Mouse (Mus musculus): ENCODE data around the gene Rac1.

Gene Rac1

DNA sequence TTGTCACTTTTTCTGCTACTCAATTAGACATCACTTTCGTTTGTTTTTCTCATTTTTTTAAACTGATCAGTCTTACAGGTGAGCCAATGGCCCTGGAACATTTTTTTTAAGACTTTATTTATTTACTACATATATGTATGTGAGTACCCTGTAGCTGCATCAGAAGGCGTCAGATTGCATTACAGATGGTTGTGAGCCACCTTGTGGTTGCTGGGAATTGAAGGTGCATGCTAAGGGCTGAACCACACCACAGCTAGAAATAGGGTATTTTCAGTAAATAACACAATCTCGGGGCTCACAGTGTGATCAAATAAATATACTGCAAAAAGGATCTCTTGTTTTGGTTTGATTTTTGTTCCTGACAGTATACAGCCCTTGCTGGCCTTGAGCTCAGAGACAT lies 30.4 kb downstream of the Rac1 start:
- no peak for DNase-seq (ENCODE audit: low read depth, low spot score)

DNA sequence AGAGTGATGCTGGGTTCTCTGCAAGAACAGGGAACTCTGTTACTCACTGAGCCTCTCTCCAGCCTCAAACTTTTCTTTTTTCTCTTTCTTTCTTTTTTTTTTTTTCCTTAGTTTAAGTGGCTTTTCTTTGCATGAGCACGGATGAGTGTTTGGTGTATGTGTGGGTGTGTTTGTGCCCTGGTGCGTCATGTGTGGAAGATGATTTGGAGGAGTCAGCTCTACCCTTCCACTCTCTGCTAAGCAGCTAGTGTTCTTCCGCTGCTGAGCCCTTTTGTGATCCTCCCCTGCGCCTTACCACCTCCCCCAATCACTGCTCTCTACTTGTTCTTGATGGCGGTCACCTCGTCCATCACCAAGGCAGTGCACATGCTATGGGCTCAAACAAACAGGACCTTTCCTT lies 32.1 kb downstream of the Rac1 start:
- DNase-seq (ENCODE audit: low read depth, low spot score) = no peak

DNA sequence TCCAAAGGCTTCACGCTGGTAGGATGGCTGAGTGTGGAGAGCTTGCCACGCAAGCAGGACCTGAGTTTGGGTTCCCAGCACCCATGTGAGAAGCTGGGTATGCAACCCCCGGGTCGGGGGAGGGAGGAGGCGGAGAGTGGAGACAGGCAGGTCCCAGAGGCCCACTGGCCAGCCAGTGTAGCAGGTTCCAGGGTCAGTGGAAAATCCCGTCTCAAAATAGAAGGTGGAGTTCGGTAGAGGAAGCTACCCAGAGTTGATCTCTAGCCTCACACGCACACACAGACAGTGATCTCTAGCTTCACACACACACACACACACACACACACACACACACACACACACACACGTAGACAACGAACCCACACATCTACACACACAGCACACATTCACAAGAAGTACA lies 34.7 kb downstream of the Rac1 start:
- no peak for DNase-seq (ENCODE audit: low read depth, low spot score)

- no peak for DNase-seq (ENCODE audit: low read depth, low spot score)
These were observed 36.1 kb downstream of the Rac1 start for GRCm38 (mm10) chr5:143491736-143492135.

GRCm38 (mm10) chr5:143489749-143490342 lies 38.0 kb downstream of the Rac1 start:
- no peak for DNase-seq (ENCODE audit: low read depth, low spot score)

DNA sequence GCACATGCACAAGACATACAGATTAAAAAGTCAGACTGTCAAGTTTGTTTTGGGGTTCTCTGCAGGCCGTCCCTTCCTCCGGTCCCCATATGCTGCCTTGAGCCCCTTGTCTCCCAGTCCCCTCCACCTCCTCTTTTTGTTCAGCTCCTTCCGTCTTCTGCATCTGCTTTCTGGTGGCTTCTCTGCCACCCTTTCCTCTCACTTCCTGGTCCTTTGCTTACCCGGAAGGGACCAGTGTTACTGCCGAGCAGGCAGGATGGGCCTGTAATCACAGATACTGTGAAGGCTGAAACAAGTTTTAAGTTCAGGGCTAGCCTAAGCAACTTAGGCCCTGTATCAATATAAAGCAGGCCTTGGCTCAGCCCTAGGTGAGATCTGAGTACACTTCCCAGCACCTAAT lies 39.8 kb downstream of the Rac1 start:
- DNase-seq (ENCODE audit: low read depth, low spot score) = no peak

DNA sequence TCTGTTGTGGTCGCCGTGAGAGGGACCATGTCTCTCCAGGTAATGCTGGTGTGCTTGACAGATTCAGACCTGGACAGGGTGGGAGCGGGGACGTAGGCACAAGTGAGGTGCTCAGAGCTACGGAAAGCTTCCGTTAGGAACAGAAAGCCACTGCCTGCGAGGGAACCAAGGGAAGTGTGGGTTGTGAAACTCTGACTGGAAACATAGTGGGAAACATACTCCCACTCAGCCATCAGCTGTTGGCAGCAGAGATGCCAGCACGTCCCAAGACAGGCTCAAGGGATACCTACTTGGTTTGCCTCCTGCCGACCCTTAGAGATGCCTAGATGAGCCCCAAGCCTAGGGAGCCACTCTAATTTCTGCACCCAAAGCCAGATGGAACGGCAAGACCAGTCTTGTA lies 40.6 kb downstream of the Rac1 start:
- no peak for DNase-seq (ENCODE audit: low read depth, low spot score)

DNA sequence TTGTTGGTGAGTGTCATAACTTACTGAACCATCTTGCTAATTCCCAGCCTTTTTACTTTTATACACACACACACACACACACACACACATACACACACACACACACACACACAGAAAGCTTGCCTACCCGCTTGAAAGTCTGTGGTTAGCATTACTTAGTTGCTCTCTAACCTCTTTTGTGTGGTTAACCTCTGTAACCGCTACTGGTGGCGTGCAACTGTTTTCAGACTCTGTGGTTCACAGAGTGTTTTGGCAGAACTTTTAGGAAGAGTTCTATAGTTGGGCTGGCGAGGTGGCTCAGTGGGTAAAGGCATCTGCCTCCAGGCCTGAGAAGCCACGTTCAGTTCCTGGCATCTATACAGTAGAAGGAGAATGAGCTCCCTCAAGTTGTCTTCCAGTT lies 42.9 kb downstream of the Rac1 start:
- no peak for DNase-seq (ENCODE audit: low read depth, low spot score)

DNA sequence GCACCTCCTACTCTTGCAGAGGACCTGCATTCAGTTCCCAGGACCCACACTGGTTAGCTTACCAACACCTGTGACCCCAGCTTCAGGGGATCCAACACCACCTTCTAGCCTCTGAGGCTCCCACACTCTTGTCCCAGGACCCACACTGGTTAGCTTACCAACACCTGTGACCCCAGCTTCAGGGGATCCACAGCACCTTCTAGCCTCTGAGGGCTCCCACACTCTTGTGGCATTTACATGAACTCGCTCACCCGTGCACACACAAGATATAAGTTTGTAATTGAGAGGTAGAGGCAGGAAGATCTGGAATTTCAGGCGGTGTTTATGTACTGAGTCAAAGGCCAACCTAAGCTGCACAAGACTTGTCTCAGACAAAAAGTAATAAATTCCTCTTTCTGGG lies 49.9 kb downstream of the Rac1 start:
- no peak for DNase-seq (ENCODE audit: low read depth, low spot score)

DNA sequence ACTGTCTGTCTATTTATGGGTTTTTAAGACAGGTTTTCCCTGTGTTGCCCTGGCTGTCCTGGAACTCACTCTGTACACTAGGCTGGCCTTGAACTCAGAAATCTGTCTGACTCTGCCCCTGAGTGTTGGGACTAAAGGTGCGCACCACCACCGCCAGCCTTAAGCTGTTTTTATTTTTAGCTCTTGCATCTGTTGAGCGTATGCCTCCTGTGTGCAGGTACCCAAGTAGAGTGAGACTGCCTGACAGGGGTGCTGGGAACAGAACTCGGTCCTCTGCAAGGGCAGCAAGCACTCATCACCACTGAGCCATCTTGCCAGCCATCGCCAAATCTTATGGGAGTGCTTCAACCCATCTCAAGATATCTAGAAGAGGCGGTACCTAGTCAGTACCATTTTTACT lies 51.8 kb downstream of the Rac1 start:
- no peak for DNase-seq (ENCODE audit: low read depth, low spot score)

DNA sequence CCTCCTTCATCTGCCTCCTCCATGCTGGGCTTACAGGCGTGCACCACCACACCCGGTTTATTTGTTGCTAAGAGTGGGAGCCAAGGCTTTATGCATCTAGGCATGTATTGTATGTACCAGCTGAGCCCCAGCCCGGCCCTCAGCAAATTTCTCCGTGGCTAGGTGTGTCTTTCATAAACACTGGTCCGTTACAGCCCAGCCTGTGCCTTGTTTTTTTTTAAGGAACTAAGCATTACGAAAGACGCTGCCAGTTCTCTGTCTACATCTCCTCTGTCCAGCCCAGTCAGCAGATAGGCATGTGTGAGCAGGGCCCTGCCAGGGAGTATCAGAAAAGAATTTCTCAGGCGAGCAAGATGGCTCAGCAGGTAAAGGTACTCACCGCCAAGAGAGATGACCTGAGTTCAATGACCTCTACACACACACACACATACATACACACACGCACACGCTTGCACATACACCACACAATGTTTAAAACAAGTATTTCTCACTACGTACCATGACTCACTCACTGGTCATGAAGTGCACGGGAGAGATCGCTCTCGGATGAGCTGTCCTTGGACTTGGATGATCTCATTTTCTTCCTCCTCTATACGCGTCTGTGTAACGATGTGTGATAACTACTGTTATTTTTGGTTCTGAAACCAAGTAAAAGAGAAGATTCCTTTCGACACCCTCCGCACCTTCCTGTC lies 52.5 kb downstream of the Rac1 start:
- DNase-seq (ENCODE audit: low read depth, low spot score) = no peak

GRCm38 (mm10) chr5:143471953-143472618 lies 55.8 kb downstream of the Rac1 start:
- no peak for DNase-seq (ENCODE audit: low read depth, low spot score)

DNA sequence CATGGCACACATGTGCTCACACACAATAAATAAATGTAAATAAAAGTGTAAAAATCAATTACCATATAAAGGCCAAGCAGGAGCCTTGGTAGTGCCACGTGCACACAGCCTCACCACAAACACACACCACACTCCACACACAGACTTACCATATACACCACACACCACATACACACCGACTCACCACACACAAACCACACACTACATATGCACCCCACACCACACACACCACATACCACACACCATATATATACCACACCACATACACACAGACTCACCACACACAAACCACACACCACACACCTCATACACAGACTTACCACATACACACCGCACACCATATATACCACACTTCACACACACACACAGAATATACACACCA lies 56.7 kb downstream of the Rac1 start:
- DNase-seq (ENCODE audit: low read depth, low spot score) = no peak

DNA sequence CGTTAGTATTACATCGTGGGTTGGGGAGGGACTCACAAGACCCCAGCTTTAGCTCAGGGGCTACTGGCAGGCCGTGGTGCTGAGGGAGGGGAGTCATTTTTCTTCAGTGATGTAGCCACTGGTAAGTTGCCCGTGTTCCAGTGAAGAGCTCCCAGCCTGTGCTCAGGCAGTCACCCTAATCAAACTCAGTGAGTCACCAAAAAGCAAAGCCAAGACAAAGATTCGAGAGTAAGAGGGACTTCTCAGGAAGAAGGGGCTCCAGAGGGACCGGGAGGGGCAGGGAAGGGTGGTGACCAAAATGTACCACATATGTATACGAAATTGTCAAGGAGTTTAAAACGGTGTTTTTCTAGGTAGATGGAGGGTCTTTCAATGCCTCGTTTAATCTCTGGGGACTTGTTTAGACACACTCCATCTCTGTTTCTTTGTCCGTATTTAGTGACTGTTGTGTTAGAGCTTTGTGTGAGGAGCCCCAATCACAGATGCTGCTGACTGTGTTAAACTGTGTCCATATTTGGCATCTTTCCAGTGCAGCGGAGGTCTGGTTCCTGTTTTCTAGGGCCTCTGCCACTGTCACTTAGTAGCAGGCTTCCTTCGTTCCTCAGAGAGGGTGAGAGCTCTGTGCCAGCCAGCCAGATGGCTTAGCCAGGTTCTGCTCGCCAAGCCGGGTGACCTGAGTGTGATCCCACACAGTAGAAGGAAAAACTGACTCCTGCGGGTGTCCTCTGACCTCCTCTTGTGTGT lies 57.2 kb downstream of the Rac1 start:
- no peak for DNase-seq (ENCODE audit: low read depth, low spot score)

DNA sequence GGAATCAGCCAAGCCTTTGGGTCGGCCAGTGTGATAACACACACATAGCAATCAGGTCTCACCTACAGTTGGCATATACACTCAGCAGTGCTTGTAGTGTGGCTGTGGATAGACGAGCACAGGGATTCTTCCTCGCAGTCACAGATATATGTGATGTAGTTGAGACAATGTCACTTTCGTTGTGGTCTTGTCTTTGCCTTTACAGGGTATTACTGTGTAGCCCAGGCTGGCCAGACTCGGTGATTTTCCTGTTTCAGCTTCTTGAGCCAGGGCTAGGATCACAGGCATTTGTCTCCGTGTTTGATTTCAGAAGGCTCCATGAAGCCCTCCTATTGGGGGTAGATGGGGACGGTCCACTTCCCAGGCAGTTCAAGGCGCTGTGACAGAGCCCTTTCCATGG lies 58.2 kb downstream of the Rac1 start:
- DNase-seq (ENCODE audit: low read depth, low spot score) = no peak

DNA sequence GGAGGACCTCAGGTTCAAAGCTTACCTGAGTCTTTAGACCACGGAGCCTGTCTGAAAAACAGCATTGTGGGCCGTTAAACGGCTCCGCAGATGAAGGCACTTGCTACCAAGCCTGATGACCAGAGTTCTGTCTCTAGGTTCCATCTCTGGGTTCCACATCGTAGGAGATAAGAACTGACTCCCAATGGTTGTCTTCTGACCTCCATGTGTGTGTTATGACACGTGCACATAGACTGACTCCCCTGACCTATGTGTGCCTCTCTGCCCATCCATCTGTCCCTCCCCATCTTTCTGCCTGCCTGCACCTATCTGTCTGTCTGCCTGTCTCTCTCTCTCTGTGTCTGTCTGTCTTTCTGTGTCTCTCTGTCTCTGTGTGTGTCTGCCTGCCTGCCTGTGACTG lies 59.9 kb downstream of the Rac1 start:
- no peak for DNase-seq (ENCODE audit: low read depth, low spot score)

DNA sequence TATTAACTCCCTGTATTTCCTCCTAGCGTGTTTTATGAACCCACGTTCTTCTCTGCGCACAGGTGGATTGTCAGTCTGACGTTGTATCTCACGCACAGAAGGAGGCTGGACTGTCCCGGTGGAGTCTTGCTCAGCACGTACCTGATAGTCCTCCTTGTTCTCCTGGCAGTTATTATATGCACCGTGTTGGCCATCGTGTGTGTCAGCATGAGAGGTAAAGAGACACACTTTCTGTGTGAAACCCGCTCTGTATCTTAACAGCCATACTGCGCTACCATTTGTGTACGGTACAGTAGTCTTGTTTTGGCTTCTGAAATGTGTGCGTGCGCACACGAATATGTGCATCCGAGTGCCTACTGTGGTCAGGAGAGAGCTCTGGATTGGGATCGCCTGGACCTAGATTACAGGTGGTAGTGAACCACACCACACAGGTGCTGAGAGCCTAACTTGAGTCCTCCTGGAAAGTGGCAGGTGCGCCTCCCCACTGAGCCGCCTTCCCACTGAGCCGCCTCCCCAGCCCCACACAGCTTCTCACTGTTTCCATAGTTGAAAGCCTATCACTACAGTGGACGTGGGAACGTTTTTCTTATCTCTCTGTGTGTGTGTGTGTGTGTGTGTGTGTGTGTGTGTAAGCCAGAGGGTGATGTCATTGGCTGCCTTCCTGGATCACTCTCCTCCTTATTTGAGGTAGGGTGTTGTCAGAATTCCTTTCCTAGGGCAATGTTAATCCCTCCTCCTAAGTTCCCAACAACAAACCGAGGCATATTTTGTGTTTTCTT lies 60.8 kb downstream of the Rac1 start:
- no peak for DNase-seq (ENCODE audit: low read depth, low spot score)

GRCm38 (mm10) chr5:143465156-143466085 lies 62.4 kb downstream of the Rac1 start:
- no peak for DNase-seq (ENCODE audit: low read depth, low spot score)

- DNase-seq (ENCODE audit: low read depth, low spot score) = no peak
These were observed 63.1 kb downstream of the Rac1 start for GRCm38 (mm10) chr5:143464757-143465118.

GRCm38 (mm10) chr5:143464100-143464756 lies 63.6 kb downstream of the Rac1 start, which contains the start of gene Daglb:
Daglb (plus strand) TSS chr5:143464584.
- DNase-seq (ENCODE audit: low read depth, low spot score) = peak; percentile 91
